Mouse (Mus musculus) midbrain, embryonic 16.5 days (tissue): ENCODE data around the gene Hamp. TPM values are rescaled to one million over a fixed set of nuclear protein-coding genes. Genes with fewer than 3 reads are reported as not detected.

Experiments used
- ATAC-seq: fragments of 200-750 bp; cut with Nextera tagmentation; 2 replicates; pipeline ENCODE4 v1.8.0; 2017; ENCODE audit warnings: moderate TSS enrichment
- H3K27ac ChIP-seq: fragments of 300-500 bp; sonication (generic); 2 replicates; pipeline ENCODE4 v1.5.1; 2014; ENCODE audit warnings: mild to moderate bottlenecking, low read length, mixed read lengths
- H3K27me3 ChIP-seq: fragments of 300-500 bp; sonication (generic); 2 replicates; pipeline ENCODE4 v1.6.1; 2014; ENCODE audit warnings: low read depth, low read length, mixed read lengths; ENCODE audit not compliant: control insufficient read depth, insufficient read depth
- H3K36me3 ChIP-seq: fragments of 300-500 bp; sonication (generic); 2 replicates; pipeline ENCODE4 v1.6.1; 2014; ENCODE audit warnings: mild to moderate bottlenecking, low read length, moderate library complexity, mixed read lengths; ENCODE audit not compliant: control insufficient read depth, insufficient read depth
- H3K4me1 ChIP-seq: fragments of 300-500 bp; sonication (generic); 2 replicates; pipeline ENCODE4 v1.6.1; 2014; ENCODE audit warnings: mild to moderate bottlenecking, low read length, mixed read lengths; ENCODE audit not compliant: control insufficient read depth, insufficient read depth
- H3K4me2 ChIP-seq: fragments of 300-500 bp; sonication (generic); 2 replicates; pipeline ENCODE4 v1.6.1; 2014; ENCODE audit warnings: mild to moderate bottlenecking, low read length, mixed read lengths
- H3K4me3 ChIP-seq: fragments of 300-500 bp; sonication (generic); 2 replicates; pipeline ENCODE4 v1.5.1; 2014; ENCODE audit warnings: low read depth, mild to moderate bottlenecking, low read length, moderate library complexity, mixed read lengths
- H3K9ac ChIP-seq: fragments of 300-500 bp; sonication (generic); 2 replicates; pipeline ENCODE4 v1.6.1; 2014; ENCODE audit warnings: low read depth, low read length, mixed read lengths
- H3K9me3 ChIP-seq: fragments of 300-500 bp; sonication (generic); replicated peaks from 2 replicates; pipeline ENCODE4 v1.6.1; 2014; ENCODE audit warnings: mild to moderate bottlenecking, low read length, mixed read lengths; ENCODE audit not compliant: control insufficient read depth, poor library complexity, severe bottlenecking
- WGBS: fragments of 180-500 bp; shearing (Covaris S2); extraction: QIAGEN DNeasy Blood & Tissue Kit; methylation state at CpG from one replicate; pipeline ENCODE4 v1.1.7; 2014; 5-methylcytosine and 5-hydroxymethylcytosine counted together
- polyA plus RNA-seq: library from polyadenylated mRNA; unstranded; fragments of >200 nt; fragmentation: Nextera tagmentation; extraction: Ambion mirVana; gene quantifications from 2 replicates; pipeline ENCODE4 v1.2.1, GENCODE M21; 2015

Gene Hamp
- polyA plus RNA-seq, 1 experiment from 2014 or later: not detected

DNA sequence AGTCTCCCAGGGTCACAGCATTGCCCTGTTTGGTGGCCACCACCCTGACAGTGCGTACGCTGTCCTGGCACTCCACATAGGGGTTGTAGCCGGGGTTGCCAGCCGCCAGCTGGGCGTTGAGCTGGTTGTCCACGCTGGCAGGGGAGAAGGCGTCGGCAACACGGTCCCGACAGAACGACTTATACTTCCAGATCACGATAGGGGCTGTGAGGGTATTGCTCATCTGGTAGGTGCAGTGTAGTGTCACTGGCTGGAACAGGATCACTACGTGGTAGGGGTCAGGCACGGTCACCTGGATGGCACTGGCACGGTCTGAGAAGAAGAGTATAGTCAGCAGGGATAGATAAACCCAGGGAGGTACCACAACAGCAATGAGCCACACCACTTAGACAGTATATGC is 28.1 kb upstream of the Hamp start:
- H3K4me3 ChIP-seq: no peak overlapping the region; the same call in 1 of the 2 replicates
- WGBS: 93% methylated on average over 15 of the region's 15 CpGs

DNA sequence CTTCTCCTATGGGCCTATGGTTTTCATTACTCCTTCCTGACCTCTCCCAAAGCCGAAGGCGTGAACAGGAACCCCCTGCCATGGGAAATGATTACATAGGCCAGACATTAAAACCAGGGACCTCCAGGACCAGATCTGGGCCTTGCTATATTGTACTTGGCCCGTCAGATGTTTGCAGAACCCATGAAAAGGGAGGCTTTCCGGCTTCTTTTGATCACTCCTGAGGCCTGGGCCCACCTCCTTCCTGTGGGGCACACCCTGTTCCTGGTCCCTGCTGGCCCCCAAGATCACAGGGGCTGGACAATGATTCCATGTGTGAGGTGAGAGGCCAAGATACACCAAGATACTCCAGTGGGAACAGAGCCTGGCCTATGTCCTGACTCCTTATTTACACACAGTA is 25.3 kb upstream of the Hamp start:
- H3K4me1 ChIP-seq: peaks cover 9% of the 10 kb centered on the region
- no peak overlapping the region for H3K27ac ChIP-seq
- no peak for ATAC-seq
- no peak overlapping the region for H3K4me2 ChIP-seq
- no peak overlapping the region for H3K4me3 ChIP-seq
- WGBS: 83% methylated on average over 4 of the region's 4 CpGs
- no peak overlapping the region for H3K9ac ChIP-seq
- peaks cover 25% of the 10 kb centered on the region for H3K27me3 ChIP-seq
- no peaks in the 10 kb centered on the region for H3K36me3 ChIP-seq
- no peaks in the 10 kb centered on the region for H3K9me3 ChIP-seq

More for the DNA sequence above, 28.1 kb upstream of the Hamp start:
- H3K4me1 ChIP-seq: peaks cover 9% of the 10 kb centered on the region
- no peak overlapping the region for H3K4me2 ChIP-seq
- H3K27ac ChIP-seq: no peak overlapping the region
- H3K36me3 ChIP-seq: no peaks in the 10 kb centered on the region
- H3K9me3 ChIP-seq: no peaks in the 10 kb centered on the region
- H3K27me3 ChIP-seq: peaks cover 27% of the 10 kb centered on the region
- no peak overlapping the region for H3K9ac ChIP-seq
- ATAC-seq: no peak

DNA sequence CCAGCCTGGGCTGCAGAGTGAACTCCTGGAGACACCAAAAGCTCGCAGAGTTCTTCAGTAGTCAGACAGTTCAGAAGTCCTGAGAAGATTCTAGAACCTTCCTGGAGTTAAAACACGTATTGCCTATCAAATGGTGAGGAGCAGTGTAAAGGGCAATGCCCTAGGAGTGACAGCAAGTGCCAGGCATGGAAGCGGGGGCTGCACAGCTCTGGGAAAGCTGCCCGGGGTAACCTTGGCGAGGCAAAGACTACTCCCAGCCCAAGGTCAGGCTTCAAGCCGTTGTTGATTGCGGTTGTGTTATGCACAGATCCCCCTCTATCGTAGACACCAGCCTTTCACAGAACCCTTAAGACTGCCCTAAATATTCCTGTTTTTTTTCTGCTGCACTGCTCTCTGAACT is 24.8 kb upstream of the Hamp start:
- H3K9me3 ChIP-seq: no peaks in the 10 kb centered on the region
- H3K36me3 ChIP-seq: no peaks in the 10 kb centered on the region
- no peak overlapping the region for H3K9ac ChIP-seq
- no peak overlapping the region for H3K4me3 ChIP-seq
- no peak for ATAC-seq
- WGBS: 88% methylated on average over 8 of the region's 8 CpGs
- H3K4me1 ChIP-seq: peaks cover 5% of the 10 kb centered on the region
- peaks cover 20% of the 10 kb centered on the region for H3K27me3 ChIP-seq
- no peak overlapping the region for H3K27ac ChIP-seq
- no peak overlapping the region for H3K4me2 ChIP-seq

DNA sequence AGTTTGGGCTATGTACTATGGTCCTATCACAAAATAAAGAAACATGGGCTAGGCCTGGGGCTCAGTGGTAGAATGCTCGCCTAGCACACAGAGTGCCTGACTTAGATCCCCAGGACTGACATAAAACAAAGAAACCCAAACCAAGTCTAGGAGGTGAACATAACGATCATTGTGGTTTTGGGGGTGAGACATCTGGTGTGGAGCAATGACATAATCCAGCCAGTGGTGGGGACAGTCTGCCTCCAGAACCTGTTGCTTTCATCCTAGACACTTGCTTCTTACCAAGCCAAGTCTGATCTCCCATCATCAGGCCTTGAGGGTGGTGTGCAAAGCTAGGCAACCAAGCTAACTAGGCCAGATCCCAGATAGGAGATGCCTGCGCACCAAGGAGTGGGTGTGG is 22.8 kb upstream of the Hamp start:
- Histone ChIP-seq H3K9me3 (no peaks in the 10 kb centered on the region), H3K27ac (no peak overlapping the region), H3K36me3 (no peaks in the 10 kb centered on the region), H3K4me2 (no peak overlapping the region), H3K27me3 (no peaks in the 10 kb centered on the region), H3K4me3 (no peak overlapping the region), H3K9ac (no peak overlapping the region), H3K4me1 (no peaks in the 10 kb centered on the region)
- no peak for ATAC-seq
- WGBS: 82% methylated on average over 3 of the region's 3 CpGs

DNA sequence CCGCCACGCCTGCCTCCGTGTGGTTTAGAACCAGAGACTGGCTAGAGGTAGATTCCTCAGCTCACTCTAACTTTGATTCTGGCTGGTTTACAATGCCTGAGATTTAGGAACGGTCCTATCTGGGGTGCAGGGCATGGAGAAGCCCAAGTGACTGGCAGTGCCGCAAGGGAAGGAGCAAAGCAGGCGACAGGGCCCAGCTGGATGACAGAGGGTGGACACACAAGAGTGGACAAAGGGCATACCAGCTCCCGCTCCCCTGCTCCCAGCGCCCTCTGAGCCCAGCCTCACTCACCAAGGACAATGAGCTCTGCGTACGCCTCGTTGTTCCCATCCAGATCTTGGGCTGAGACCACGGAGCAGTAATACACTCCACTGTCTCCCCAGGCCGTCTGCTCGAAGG is 21.8 kb upstream of the Hamp start:
- H3K9ac ChIP-seq: no peak overlapping the region
- H3K4me3 ChIP-seq: no peak overlapping the region
- no peaks in the 10 kb centered on the region for H3K36me3 ChIP-seq
- 70% methylated on average over 14 of the region's 14 CpGs for WGBS
- H3K27me3 ChIP-seq: no peaks in the 10 kb centered on the region
- no peak overlapping the region for H3K27ac ChIP-seq
- no peaks in the 10 kb centered on the region for H3K4me1 ChIP-seq
- no peak overlapping the region for H3K4me2 ChIP-seq
- H3K9me3 ChIP-seq: no peaks in the 10 kb centered on the region
- ATAC-seq: no peak

DNA sequence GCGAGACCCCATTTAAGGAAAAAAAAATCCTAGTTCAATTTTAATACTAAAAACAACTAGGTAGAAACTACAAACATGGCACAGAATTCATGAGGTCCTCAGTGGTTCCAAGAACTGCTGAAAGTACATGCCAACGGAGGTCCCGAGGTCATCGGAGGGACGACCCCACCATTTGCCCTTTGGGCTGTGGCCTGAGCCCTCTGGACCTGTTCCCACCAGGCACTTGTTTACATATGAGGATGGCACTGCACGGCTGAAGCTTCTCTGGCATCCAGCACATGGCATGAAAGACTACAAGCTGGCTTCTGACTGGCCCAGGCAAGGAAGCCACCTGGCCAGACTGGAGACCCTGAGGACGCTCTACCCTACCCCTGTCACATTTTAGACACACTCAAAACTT is 20.5 kb upstream of the Hamp start:
- Histone ChIP-seq H3K36me3 (no peaks in the 10 kb centered on the region), H3K9me3 (no peaks in the 10 kb centered on the region), H3K4me3 (no peak overlapping the region), H3K27ac (no peak overlapping the region), H3K9ac (no peak overlapping the region), H3K4me1 (no peaks in the 10 kb centered on the region), H3K27me3 (no peaks in the 10 kb centered on the region), H3K4me2 (no peak overlapping the region)
- WGBS: 94% methylated on average over 7 of the region's 7 CpGs
- no peak for ATAC-seq

DNA sequence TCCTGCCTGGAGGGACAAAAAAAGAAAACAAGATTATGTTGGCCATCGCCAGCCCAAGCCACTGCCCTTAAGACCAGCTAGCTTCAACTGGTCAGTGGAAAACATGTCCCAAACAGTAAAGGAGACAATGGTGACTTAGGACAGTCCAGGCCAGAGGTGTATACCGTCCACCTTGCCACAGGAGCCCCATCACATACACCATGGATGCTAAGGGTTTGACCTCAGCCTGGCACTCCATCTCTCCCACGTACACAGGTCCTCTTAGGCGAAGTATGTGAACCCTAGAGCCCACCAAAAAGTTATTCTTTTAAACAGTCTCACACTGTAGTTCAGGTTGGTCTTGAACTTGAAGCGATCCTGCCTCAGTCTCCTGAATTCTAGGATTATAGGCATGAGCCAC is 19.0 kb upstream of the Hamp start:
- 92% methylated on average over 5 of the region's 5 CpGs for WGBS
- H3K27ac ChIP-seq: no peak overlapping the region
- H3K4me2 ChIP-seq: no peak overlapping the region
- ATAC-seq: no peak
- no peaks in the 10 kb centered on the region for H3K36me3 ChIP-seq
- no peaks in the 10 kb centered on the region for H3K27me3 ChIP-seq
- peaks cover 11% of the 10 kb centered on the region for H3K4me1 ChIP-seq
- H3K4me3 ChIP-seq: no peak overlapping the region
- no peak overlapping the region for H3K9ac ChIP-seq
- H3K9me3 ChIP-seq: no peaks in the 10 kb centered on the region

DNA sequence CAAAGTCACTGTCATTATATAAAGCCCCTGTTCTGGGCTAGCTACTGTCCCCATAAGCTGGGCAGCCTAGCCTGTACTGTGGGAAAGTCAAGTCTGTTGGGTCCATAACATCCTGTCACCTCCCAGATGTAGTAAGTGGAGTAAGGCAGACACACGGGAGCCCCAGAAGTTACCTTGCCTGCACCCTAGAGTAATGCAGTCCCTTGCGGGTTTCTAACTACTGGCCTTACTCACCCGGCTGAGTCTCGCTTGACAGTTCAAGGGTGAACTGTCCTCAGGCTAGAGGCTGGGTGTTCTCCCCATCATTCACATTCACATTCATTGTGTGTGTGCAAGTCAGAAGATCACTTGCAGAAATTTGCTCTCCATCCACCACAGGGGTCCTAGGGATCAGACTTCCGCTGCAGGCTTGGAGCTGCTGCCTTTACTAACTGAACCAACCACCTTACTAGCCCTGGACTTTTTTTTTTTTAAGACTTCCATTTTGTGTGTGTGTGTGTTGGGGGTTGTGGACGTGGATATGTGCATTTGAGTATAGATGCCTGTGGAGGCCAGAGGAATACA is 16.0 kb upstream of the Hamp start:
- Histone ChIP-seq H3K36me3 (peaks cover 2% of the 10 kb centered on the region), H3K27ac (no peak overlapping the region), H3K4me3 (no peak overlapping the region), H3K4me2 (no peak overlapping the region), H3K27me3 (no peaks in the 10 kb centered on the region), H3K9me3 (no peaks in the 10 kb centered on the region), H3K4me1 (peaks cover 21% of the 10 kb centered on the region), H3K9ac (no peak overlapping the region)
- no peak for ATAC-seq
- WGBS: 85% methylated on average over 6 of the region's 6 CpGs

DNA sequence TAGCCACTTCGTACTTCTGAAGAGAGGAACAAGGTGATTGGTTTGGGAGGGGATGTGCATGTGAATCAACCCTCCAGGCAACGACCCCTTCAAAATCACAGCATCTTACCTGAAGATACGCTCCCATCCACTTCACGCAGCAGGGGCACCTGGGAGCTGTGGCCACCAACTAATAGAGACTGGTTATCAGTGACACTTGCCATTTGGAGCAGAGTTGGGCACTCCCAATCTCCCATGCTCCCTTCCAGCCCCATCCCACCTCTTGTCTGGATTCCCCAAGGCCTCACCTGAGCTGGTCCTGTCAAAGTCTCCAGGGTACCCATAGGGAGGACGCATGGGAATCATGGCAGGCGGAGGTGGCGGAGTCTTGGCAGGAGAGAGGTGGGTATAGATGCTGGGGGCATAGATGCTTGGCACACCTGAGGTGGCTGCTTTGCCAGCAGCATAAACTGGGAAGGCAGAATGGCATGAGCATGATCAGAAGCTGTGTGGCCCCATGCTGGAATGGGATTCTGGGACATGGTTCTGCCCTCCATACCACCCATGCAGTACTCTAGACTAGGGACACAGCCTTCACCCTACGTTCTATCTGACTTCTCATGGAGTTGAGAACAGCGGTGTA is 15.1 kb upstream of the Hamp start:
- Histone ChIP-seq H3K27ac (no peak overlapping the region), H3K4me2 (no peak overlapping the region), H3K27me3 (no peaks in the 10 kb centered on the region), H3K9me3 (no peaks in the 10 kb centered on the region), H3K9ac (no peak overlapping the region), H3K4me1 (peaks cover 24% of the 10 kb centered on the region), H3K36me3 (peaks cover 11% of the 10 kb centered on the region), H3K4me3 (no peak overlapping the region)
- WGBS: 99% methylated on average over 9 of the region's 9 CpGs
- no peak for ATAC-seq
